ENCODE assay signal across 18 mouse cellular contexts in genomic region chr5:85870311-85870710, GRCm38 (mm10).
"Had no signal": no experiment of that assay in that cellular context is flagged by ENCODE, and none has a peak within 500 bp of the region (broad histone marks: within the 10 kb centered on the region; RNA-seq: fewer than 3 reads in every experiment).

No protein-coding gene starts in this region.

- ATAC-seq: liver, embryonic 12.5 days had no signal

- H3K9ac ChIP-seq: limb, embryonic 15.5 days; liver, embryonic 12.5 days; lung, embryonic 14.5 days; neural tube, embryonic 12.5 days had no signal

- H3K4me2 ChIP-seq: limb, embryonic 15.5 days; liver, embryonic 12.5 days; lung, embryonic 14.5 days; neural tube, embryonic 12.5 days had no signal

- H3K27ac ChIP-seq: kidney, postnatal 0 days; limb, embryonic 15.5 days; liver, embryonic 12.5 days; midbrain, embryonic 10.5 days; neural tube, embryonic 12.5 days had no signal

- H3K9me3 ChIP-seq: limb, embryonic 15.5 days; liver, embryonic 12.5 days; midbrain, embryonic 10.5 days; neural tube, embryonic 12.5 days had no signal

- H3K27me3 ChIP-seq: limb, embryonic 15.5 days; liver, embryonic 12.5 days; neural tube, embryonic 12.5 days had no signal

- H3K4me3 ChIP-seq: limb, embryonic 15.5 days; liver, embryonic 12.5 days; midbrain, embryonic 10.5 days; myocyte; neural tube, embryonic 12.5 days had no signal

- DNase-seq: kidney, adult 11 months; kidney, adult 9 months; kidney, postnatal 36 days; layer of hippocampus, adult 9-11 months; layer of hippocampus, postnatal 36 days; lung, embryonic 14.5 days; lung, postnatal 10 days; lung, postnatal 4 days; right cerebral cortex, postnatal 4 days; spleen, adult 18-20 months; thymus, adult 18-20 months; thymus, postnatal 14 days had no signal

- H3K36me3 ChIP-seq: limb, embryonic 15.5 days; liver, embryonic 12.5 days; midbrain, embryonic 10.5 days; neural tube, embryonic 12.5 days had no signal

- H3K4me1 ChIP-seq: limb, embryonic 15.5 days; liver, embryonic 12.5 days; midbrain, embryonic 10.5 days; neural tube, embryonic 12.5 days had no signal
